Mouse (Mus musculus) kidney, embryonic 14.5 days (tissue): ENCODE data around the gene Tmem109. TPM values are rescaled to one million over a fixed set of nuclear protein-coding genes. Genes with fewer than 3 reads are reported as not detected.

Source experiments
- ATAC-seq: fragments of 200-750 bp; cut with Nextera tagmentation; 2 replicates; pipeline ENCODE4 v1.8.0; 2017; ENCODE audit warnings: moderate number of reproducible peaks, mild to moderate bottlenecking, moderate TSS enrichment, moderate library complexity; ENCODE audit not compliant: low FRiP score, low TSS enrichment
- H3K27ac ChIP-seq: fragments of 300-500 bp; sonication (generic); 2 replicates; pipeline ENCODE4 v1.5.1; 2014; ENCODE audit warnings: low read depth, mild to moderate bottlenecking, low read length, moderate library complexity, mixed read lengths
- H3K27me3 ChIP-seq: fragments of 300-500 bp; sonication (generic); 2 replicates; pipeline ENCODE4 v1.6.1; 2014; ENCODE audit warnings: mild to moderate bottlenecking, low read length; ENCODE audit not compliant: control insufficient read depth, insufficient read depth
- H3K36me3 ChIP-seq: fragments of 300-500 bp; sonication (generic); 2 replicates; pipeline ENCODE4 v1.6.1; 2014; ENCODE audit warnings: low read length, mixed read lengths; ENCODE audit not compliant: control insufficient read depth, insufficient read depth
- H3K4me1 ChIP-seq: fragments of 300-500 bp; sonication (generic); 2 replicates; pipeline ENCODE4 v1.6.1; 2014; ENCODE audit warnings: low read length, mixed read lengths; ENCODE audit not compliant: control insufficient read depth, insufficient read depth
- H3K4me2 ChIP-seq: fragments of 300-500 bp; sonication (generic); replicated peaks from 2 replicates; pipeline ENCODE4 v1.6.1; 2014; ENCODE audit warnings: low read depth, mild to moderate bottlenecking, low read length
- H3K4me3 ChIP-seq: fragments of 300-500 bp; sonication (generic); 2 replicates; pipeline ENCODE4 v1.5.1; 2014; ENCODE audit warnings: mild to moderate bottlenecking, low read length
- H3K9ac ChIP-seq: fragments of 300-500 bp; sonication (generic); 2 replicates; pipeline ENCODE4 v1.6.1; 2014; ENCODE audit warnings: low read depth, mild to moderate bottlenecking, low read length, moderate library complexity
- H3K9me3 ChIP-seq: fragments of 300-500 bp; sonication (generic); 2 replicates; pipeline ENCODE4 v1.6.1; 2016; ENCODE audit warnings: low read length; ENCODE audit not compliant: control insufficient read depth
- WGBS: fragments of 180-500 bp; shearing (Covaris S2); extraction: QIAGEN DNeasy Blood & Tissue Kit; methylation state at CpG from one replicate; pipeline ENCODE4 v1.1.7; 2014; 5-methylcytosine and 5-hydroxymethylcytosine counted together
- polyA plus RNA-seq: library from polyadenylated mRNA; unstranded; fragments of >200 nt; fragmentation: Nextera tagmentation; extraction: Ambion mirVana; gene quantifications from 2 replicates; pipeline ENCODE4 v1.2.1, GENCODE M21; 2014

Gene Tmem109
- polyA plus RNA-seq, 1 experiment from 2014 or later: 90.9 TPM

- Histone ChIP-seq H3K4me1 (peaks cover 4% of the 10 kb centered on the region; the same call in 1 of the 2 replicates), H3K9me3 (no peaks in the 10 kb centered on the region), H3K4me3 (no peak within 1 kb of the TSS), H3K4me2 (no peak within 1 kb of the TSS), H3K27me3 (0 out of 2 replicates have a peak, but pooled peaks cover 5% of the 10 kb centered on the region), H3K27ac (no peak within 1 kb of the TSS), H3K9ac (no peak within 1 kb of the TSS), H3K36me3 (no peaks in the 10 kb centered on the region)
- no peak for ATAC-seq
- 68% methylated on average over 15 of the region's 15 CpGs for WGBS
These were observed 42.5 kb downstream of the Tmem109 start, which contains the start of gene Slc15a3 for GRCm38 (mm10) chr19:10839010-10839892. Gene Slc15a3, plus strand, starts transcription at chr19:10839727.

- no peak overlapping the region for H3K4me2 ChIP-seq
- H3K27me3 ChIP-seq: no peaks in the 10 kb centered on the region
- no peak overlapping the region for H3K27ac ChIP-seq
- WGBS: 54% methylated on average over 3 of the region's 3 CpGs
- no peaks in the 10 kb centered on the region for H3K9me3 ChIP-seq
- no peak overlapping the region for H3K9ac ChIP-seq
- H3K4me1 ChIP-seq: no peaks in the 10 kb centered on the region
- no peak for ATAC-seq
- no peak overlapping the region for H3K4me3 ChIP-seq
- no peaks in the 10 kb centered on the region for H3K36me3 ChIP-seq
These were observed 46.1 kb downstream of the Tmem109 start for GRCm38 (mm10) chr19:10835671-10836070.

- Histone ChIP-seq H3K4me1 (no peaks in the 10 kb centered on the region), H3K27ac (no peak overlapping the region), H3K27me3 (no peaks in the 10 kb centered on the region), H3K36me3 (no peaks in the 10 kb centered on the region), H3K9me3 (no peaks in the 10 kb centered on the region), H3K9ac (no peak overlapping the region), H3K4me2 (no peak overlapping the region), H3K4me3 (no peak overlapping the region)
- no peak for ATAC-seq
- WGBS: 82% methylated on average over 3 of the region's 3 CpGs
These were observed 48.2 kb downstream of the Tmem109 start for GRCm38 (mm10) chr19:10833611-10834010.

GRCm38 (mm10) chr19:10832030-10832429, 49.8 kb downstream of the Tmem109 start:
- no peak overlapping the region for H3K27ac ChIP-seq
- no peaks in the 10 kb centered on the region for H3K27me3 ChIP-seq
- 80% methylated on average over 3 of the region's 3 CpGs for WGBS
- no peaks in the 10 kb centered on the region for H3K36me3 ChIP-seq
- no peaks in the 10 kb centered on the region for H3K9me3 ChIP-seq
- no peak for ATAC-seq
- no peak overlapping the region for H3K4me3 ChIP-seq
- no peak overlapping the region for H3K9ac ChIP-seq
- H3K4me1 ChIP-seq: no peaks in the 10 kb centered on the region
- no peak overlapping the region for H3K4me2 ChIP-seq

GRCm38 (mm10) chr19:10831424-10831823, 50.4 kb downstream of the Tmem109 start:
- H3K36me3 ChIP-seq: no peaks in the 10 kb centered on the region
- ATAC-seq: peak; percentile 81
- no peaks in the 10 kb centered on the region for H3K27me3 ChIP-seq
- H3K4me3 ChIP-seq: no peak overlapping the region
- H3K9ac ChIP-seq: no peak overlapping the region
- no peak overlapping the region for H3K4me2 ChIP-seq
- 6% methylated on average over 5 of the region's 5 CpGs for WGBS
- no peaks in the 10 kb centered on the region for H3K4me1 ChIP-seq
- no peak overlapping the region for H3K27ac ChIP-seq
- no peaks in the 10 kb centered on the region for H3K9me3 ChIP-seq

- Histone ChIP-seq H3K4me3 (no peak within 1 kb of the TSS), H3K9me3 (no peaks in the 10 kb centered on the region), H3K27ac (no peak within 1 kb of the TSS), H3K9ac (no peak within 1 kb of the TSS), H3K4me1 (no peaks in the 10 kb centered on the region), H3K4me2 (no peak within 1 kb of the TSS), H3K36me3 (no peaks in the 10 kb centered on the region), H3K27me3 (no peaks in the 10 kb centered on the region)
- no peak for ATAC-seq
- 91% methylated on average over 16 of the region's 16 CpGs for WGBS
These were observed 52.2 kb downstream of the Tmem109 start, which contains the start of gene Cd6 for GRCm38 (mm10) chr19:10829436-10830175. Gene Cd6, minus strand, starts transcription at chr19:10830058.

- no peak for ATAC-seq
- H3K4me3 ChIP-seq: no peak overlapping the region
- no peaks in the 10 kb centered on the region for H3K9me3 ChIP-seq
- H3K36me3 ChIP-seq: no peaks in the 10 kb centered on the region
- no peak overlapping the region for H3K9ac ChIP-seq
- 91% methylated on average over 5 of the region's 5 CpGs for WGBS
- no peaks in the 10 kb centered on the region for H3K27me3 ChIP-seq
- no peak overlapping the region for H3K27ac ChIP-seq
- no peaks in the 10 kb centered on the region for H3K4me1 ChIP-seq
- H3K4me2 ChIP-seq: no peak overlapping the region
These were observed 53.5 kb downstream of the Tmem109 start for GRCm38 (mm10) chr19:10828321-10828720.

- Histone ChIP-seq H3K27me3 (no peaks in the 10 kb centered on the region), H3K4me2 (no peak overlapping the region), H3K4me3 (no peak overlapping the region), H3K9me3 (no peaks in the 10 kb centered on the region), H3K27ac (no peak overlapping the region), H3K9ac (no peak overlapping the region), H3K36me3 (no peaks in the 10 kb centered on the region), H3K4me1 (no peaks in the 10 kb centered on the region)
- WGBS: 94% methylated on average over 7 of the region's 7 CpGs
- ATAC-seq: no peak
These were observed 57.7 kb downstream of the Tmem109 start for GRCm38 (mm10) chr19:10824061-10824460.

- 97% methylated on average over 4 of the region's 4 CpGs for WGBS
These were observed 59.3 kb downstream of the Tmem109 start for GRCm38 (mm10) chr19:10822534-10822933.

More at GRCm38 (mm10) chr19:10822534-10822933, 59.3 kb downstream of the Tmem109 start:
- no peak for ATAC-seq
- Histone ChIP-seq H3K9ac (no peak overlapping the region), H3K27ac (no peak overlapping the region), H3K27me3 (no peaks in the 10 kb centered on the region), H3K4me2 (no peak overlapping the region), H3K36me3 (no peaks in the 10 kb centered on the region), H3K9me3 (no peaks in the 10 kb centered on the region), H3K4me3 (no peak overlapping the region), H3K4me1 (peaks cover 8% of the 10 kb centered on the region; the same call in 1 of the 2 replicates)
